Mouse (Mus musculus): Measurements from ENCODE around the gene Pomgnt2. TPM values are rescaled to one million over a fixed set of nuclear protein-coding genes. Genes with fewer than 3 reads are reported as not detected.

Gene Pomgnt2
- polyA plus RNA-seq (2017; shearing (Covaris generic)), result 0.30 TPM

DNA sequence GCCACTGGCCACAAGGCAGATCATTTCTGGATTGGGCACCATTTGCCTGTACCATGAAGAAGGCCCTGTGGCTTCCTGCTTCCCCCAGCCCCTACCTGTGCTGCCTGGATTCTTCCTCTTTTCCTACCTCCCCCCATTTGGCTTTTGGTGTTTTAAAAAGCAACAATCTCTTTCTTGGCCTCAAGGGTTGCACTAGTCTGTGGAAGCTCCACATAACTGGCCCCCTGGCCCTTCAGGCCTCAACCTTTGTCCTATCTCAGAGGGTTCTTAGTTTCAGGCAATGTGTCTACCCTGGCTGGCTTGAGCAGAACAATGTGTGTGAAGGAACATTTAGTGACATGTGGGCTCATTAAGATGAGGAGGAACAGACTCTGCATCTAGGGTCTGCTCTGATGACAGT, at the start of gene Pomgnt2:
Gene Pomgnt2, minus strand, starts transcription at position 101 of the 400 bp plus-strand sequence.

GRCm38 (mm10) chr9:121950418-121951113, 46.3 kb downstream of the Pomgnt2 start, which contains the start of gene Fam198a:
Gene Fam198a, plus strand, starts transcription at chr9:121950988.

Other genes with a start within 250 kb of the Pomgnt2 start
- gene Zfp651, start 237.8 kb downstream of the Pomgnt2 start, polyA plus RNA-seq (2017; shearing (Covaris generic)), result not detected
- not detected for gene Klhl40, start 219.5 kb downstream of the Pomgnt2 start, polyA plus RNA-seq (2017; shearing (Covaris generic))
- not detected for gene Hhatl, start 204.6 kb downstream of the Pomgnt2 start, polyA plus RNA-seq (2017; shearing (Covaris generic))
- gene Ccdc13, start 157.6 kb downstream of the Pomgnt2 start, polyA plus RNA-seq (2017; shearing (Covaris generic)), result not detected
- gene Higd1a, start 138.7 kb downstream of the Pomgnt2 start, polyA plus RNA-seq (2017; shearing (Covaris generic)), result 79.7 TPM
- gene Ackr2, start 98.8 kb downstream of the Pomgnt2 start, polyA plus RNA-seq (2017; shearing (Covaris generic)), result not detected
- gene Cyp8b1, start 80.8 kb downstream of the Pomgnt2 start, polyA plus RNA-seq (2017; shearing (Covaris generic)), result not detected
- not detected for gene Fam198a, start 46.1 kb downstream of the Pomgnt2 start, polyA plus RNA-seq (2017; shearing (Covaris generic))
- 113 TPM for gene Snrk, start 120.2 kb upstream of the Pomgnt2 start, polyA plus RNA-seq (2017; shearing (Covaris generic))

Measured in naive thymus-derived CD4-positive, alpha-beta T cell, adult 5 months (primary cell).